Mouse (Mus musculus): ENCODE data around the gene Hoxb5. TPM values are rescaled to one million over a fixed set of nuclear protein-coding genes. Genes with fewer than 3 reads are reported as not detected.

Hoxb5 gene
- total and polyA plus RNA-seq, 2 experiments from 2014 or later, result 1.5 TPM; not detected in 1

- Histone ChIP-seq H3K4me2 (ENCODE audit: low read depth, low read length, poor library complexity, severe bottlenecking) (no peak overlapping the region), H3K36me3 (ENCODE audit: insufficient read depth, low read length) (no peaks in the 10 kb centered on the region), H3K4me3 (ENCODE audit: low read depth, low read length) (no peak overlapping the region), H3K27me3 (ENCODE audit: insufficient read depth, low read length) (peaks cover 88% of the 10 kb centered on the region), H3K27ac (ENCODE audit: low read depth, low read length) (no peak overlapping the region), H3K9me3 (ENCODE audit: low read length) (no peaks in the 10 kb centered on the region), H3K4me1 (ENCODE audit: insufficient read depth, low read length) (no peaks in the 10 kb centered on the region), H3K9ac (replicated peaks; ENCODE audit: low read length, poor library complexity, severe bottlenecking) (no peak overlapping the region)
- ATAC-seq (ENCODE audit: low FRiP score) (no peak), DNase-seq (ENCODE audit: low spot score) (peak; percentile 71)
- WGBS, result under 1% methylated on average over 32 of the region's 32 CpGs
- TF ChIP-seq CTCF (IDR thresholded peaks at IDR 0.05), result peak; percentile 81
These were observed 8.7 kb upstream of the Hoxb5 start for GRCm38 (mm10) chr11:96294245-96295091.

GRCm38 (mm10) chr11:96295092-96295835, 7.9 kb upstream of the Hoxb5 start:
- no peak for DNase-seq (ENCODE audit: low spot score)
- H3K9me3 ChIP-seq (ENCODE audit: low read length), result no peaks in the 10 kb centered on the region

GRCm38 (mm10) chr11:96296997-96297396, 6.1 kb upstream of the Hoxb5 start:
- Histone ChIP-seq H3K27ac (ENCODE audit: low read depth, low read length) (no peak overlapping the region), H3K9ac (replicated peaks; ENCODE audit: low read length, poor library complexity, severe bottlenecking) (no peak overlapping the region)

More at GRCm38 (mm10) chr11:96295092-96295835, 7.9 kb upstream of the Hoxb5 start:
- Histone ChIP-seq H3K4me1 (ENCODE audit: insufficient read depth, low read length) (no peaks in the 10 kb centered on the region), H3K36me3 (ENCODE audit: insufficient read depth, low read length) (no peaks in the 10 kb centered on the region), H3K9ac (replicated peaks; ENCODE audit: low read length, poor library complexity, severe bottlenecking) (no peak overlapping the region), H3K4me3 (ENCODE audit: low read depth, low read length) (no peak overlapping the region), H3K27me3 (ENCODE audit: insufficient read depth, low read length) (peaks cover 92% of the 10 kb centered on the region), H3K27ac (ENCODE audit: low read depth, low read length) (no peak overlapping the region), H3K4me2 (ENCODE audit: low read depth, low read length, poor library complexity, severe bottlenecking) (no peak overlapping the region)
- no peak for ATAC-seq (ENCODE audit: low FRiP score)
- no peak for TF ChIP-seq CTCF (IDR thresholded peaks at IDR 0.05)
- 3% methylated on average over 30 of the region's 30 CpGs for WGBS

GRCm38 (mm10) chr11:96297428-96297827, 5.7 kb upstream of the Hoxb5 start:
- no peak overlapping the region for H3K4me3 ChIP-seq (ENCODE audit: low read depth, low read length)
- DNase-seq (ENCODE audit: low spot score) (no peak), ATAC-seq (ENCODE audit: low FRiP score) (no peak)
- no peaks in the 10 kb centered on the region for H3K4me1 ChIP-seq (ENCODE audit: insufficient read depth, low read length)
- whole genome bisulfite sequencing, result 2% methylated on average over 3 of the region's 3 CpGs
- H3K9ac ChIP-seq (replicated peaks; ENCODE audit: low read length, poor library complexity, severe bottlenecking), result no peak overlapping the region
- no peaks in the 10 kb centered on the region for H3K36me3 ChIP-seq (ENCODE audit: insufficient read depth, low read length)
- H3K27me3 ChIP-seq (ENCODE audit: insufficient read depth, low read length), result peaks cover 93% of the 10 kb centered on the region
- no peak overlapping the region for H3K27ac ChIP-seq (ENCODE audit: low read depth, low read length)
- TF ChIP-seq CTCF (IDR thresholded peaks at IDR 0.05), result no peak
- no peaks in the 10 kb centered on the region for H3K9me3 ChIP-seq (ENCODE audit: low read length)
- H3K4me2 ChIP-seq (ENCODE audit: low read depth, low read length, poor library complexity, severe bottlenecking), result no peak overlapping the region

More at GRCm38 (mm10) chr11:96296997-96297396, 6.1 kb upstream of the Hoxb5 start:
- H3K4me3 ChIP-seq (ENCODE audit: low read depth, low read length), result no peak overlapping the region
- TF ChIP-seq CTCF (IDR thresholded peaks at IDR 0.05), result no peak
- H3K9me3 ChIP-seq (ENCODE audit: low read length), result no peaks in the 10 kb centered on the region
- no peak for DNase-seq (ENCODE audit: low spot score)
- no peaks in the 10 kb centered on the region for H3K4me1 ChIP-seq (ENCODE audit: insufficient read depth, low read length)
- ATAC-seq (ENCODE audit: low FRiP score), result no peak
- peaks cover 93% of the 10 kb centered on the region for H3K27me3 ChIP-seq (ENCODE audit: insufficient read depth, low read length)
- 0% methylated on average over 2 of the region's 2 CpGs for WGBS
- H3K36me3 ChIP-seq (ENCODE audit: insufficient read depth, low read length), result no peaks in the 10 kb centered on the region
- H3K4me2 ChIP-seq (ENCODE audit: low read depth, low read length, poor library complexity, severe bottlenecking), result no peak overlapping the region

DNA sequence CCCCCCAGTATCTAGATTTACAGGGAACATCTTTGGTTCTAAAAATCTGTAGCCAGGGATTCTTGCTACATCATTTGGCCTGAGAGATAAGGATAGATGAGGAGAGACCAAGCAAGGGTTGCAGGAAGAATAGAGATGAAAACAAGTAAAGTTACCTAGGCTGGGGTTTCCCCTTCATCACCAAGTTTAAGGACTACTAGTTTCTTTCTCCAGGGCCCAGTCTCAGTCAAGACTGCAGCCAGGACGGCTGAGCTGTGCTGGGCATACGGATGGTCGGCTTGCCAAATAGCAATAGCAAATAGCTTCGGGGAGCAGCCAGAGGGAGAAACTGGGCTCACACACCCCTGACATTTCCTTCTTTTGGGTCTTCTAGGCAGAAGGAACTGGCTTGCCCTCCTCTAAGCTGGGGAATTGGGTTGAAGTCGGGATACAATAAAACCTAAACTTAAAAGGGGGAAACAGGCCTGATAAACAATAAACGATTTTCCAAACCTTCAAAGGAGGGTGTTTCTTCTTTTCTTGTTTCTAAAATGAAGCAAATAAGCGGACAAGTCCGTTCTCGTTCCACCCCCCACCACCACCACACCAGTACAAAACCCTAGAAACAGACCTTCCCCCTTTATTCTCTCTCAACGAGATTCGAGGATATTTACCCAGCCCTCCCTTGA, 5.0 kb upstream of the Hoxb5 start:
- Histone ChIP-seq H3K4me3 (ENCODE audit: low read depth, low read length) (no peak overlapping the region), H3K4me1 (ENCODE audit: insufficient read depth, low read length) (no peaks in the 10 kb centered on the region), H3K9me3 (ENCODE audit: low read length) (no peaks in the 10 kb centered on the region), H3K9ac (replicated peaks; ENCODE audit: low read length, poor library complexity, severe bottlenecking) (no peak overlapping the region), H3K27ac (ENCODE audit: low read depth, low read length) (no peak overlapping the region), H3K36me3 (ENCODE audit: insufficient read depth, low read length) (no peaks in the 10 kb centered on the region), H3K4me2 (ENCODE audit: low read depth, low read length, poor library complexity, severe bottlenecking) (no peak overlapping the region), H3K27me3 (ENCODE audit: insufficient read depth, low read length) (peaks cover 93% of the 10 kb centered on the region)
- WGBS, result 2% methylated on average over 11 of the region's 11 CpGs
- no peak for TF ChIP-seq CTCF (IDR thresholded peaks at IDR 0.05)
- no peak for ATAC-seq (ENCODE audit: low FRiP score)
- no peak for DNase-seq (ENCODE audit: low spot score)
